Mouse (Mus musculus) embryonic facial prominence, embryonic 13.5 days (tissue): ENCODE data around the gene Med9. TPM values are rescaled to one million over a fixed set of nuclear protein-coding genes. Genes with fewer than 3 reads are reported as not detected.
A peak's percentile ranks its signal among the peaks of the same experiment; 100 is the strongest.
"Not testable (repeated sequence)": the region's sequence is repeated elsewhere in the genome, so short reads cannot be mapped to it uniquely, and the experiment has no call there.

Source experiments
- ATAC-seq: fragments of 200-750 bp; cut with Nextera tagmentation; 2 replicates; pipeline ENCODE4 v1.8.0; 2017; ENCODE audit warnings: low read depth; ENCODE audit not compliant: insufficient number of reproducible peaks, insufficient read depth, low FRiP score, low TSS enrichment
- H3K27ac ChIP-seq: fragments of 300-500 bp; sonication (generic); 2 replicates; pipeline ENCODE4 v1.5.1; 2015; ENCODE audit warnings: moderate library complexity, mild to moderate bottlenecking, inconsistent platforms
- H3K27me3 ChIP-seq: fragments of 300-500 bp; sonication (generic); 2 replicates; pipeline ENCODE4 v1.6.1; 2015; ENCODE audit warnings: mild to moderate bottlenecking, inconsistent platforms
- H3K36me3 ChIP-seq: fragments of 300-500 bp; sonication (generic); 2 replicates; pipeline ENCODE4 v1.6.1; 2015; ENCODE audit warnings: mild to moderate bottlenecking, inconsistent platforms
- H3K4me1 ChIP-seq: fragments of 300-500 bp; sonication (generic); 2 replicates; pipeline ENCODE4 v1.6.1; 2015; ENCODE audit warnings: inconsistent platforms
- H3K4me2 ChIP-seq: fragments of 300-500 bp; sonication (generic); 2 replicates; pipeline ENCODE4 v1.6.1; 2015; ENCODE audit warnings: moderate library complexity, mild to moderate bottlenecking, inconsistent platforms
- H3K4me3 ChIP-seq: fragments of 300-500 bp; sonication (generic); 2 replicates; pipeline ENCODE4 v1.5.1; 2015; ENCODE audit warnings: mild to moderate bottlenecking, inconsistent platforms
- H3K9ac ChIP-seq: fragments of 300-500 bp; sonication (generic); 2 replicates; pipeline ENCODE4 v1.6.1; 2015; ENCODE audit warnings: mild to moderate bottlenecking, inconsistent platforms
- H3K9me3 ChIP-seq: fragments of 300-500 bp; sonication (generic); 2 replicates; pipeline ENCODE4 v1.6.1; 2016; ENCODE audit warnings: inconsistent platforms
- WGBS: fragments of 180-500 bp; shearing (Covaris S2); methylation state at CpG from one replicate; pipeline ENCODE4 v1.1.7; 2015; ENCODE audit warnings: mixed read lengths; 5-methylcytosine and 5-hydroxymethylcytosine counted together
- polyA plus RNA-seq: library from polyadenylated mRNA; unstranded; fragments of >200 nt; fragmentation: Nextera tagmentation; extraction: Ambion mirVana; gene quantifications from 2 replicates; pipeline ENCODE4 v1.2.1, GENCODE M21; 2015

Gene Med9
- polyA plus RNA-seq, 1 experiment from 2014 or later, result 40.0 TPM

GRCm38 (mm10) chr11:59920331-59920730 lies 27.7 kb upstream of the Med9 start:
- Histone ChIP-seq H3K4me2 (no peak overlapping the region), H3K4me1 (no peaks in the 10 kb centered on the region), H3K9me3 (no peaks in the 10 kb centered on the region), H3K36me3 (no peaks in the 10 kb centered on the region), H3K27ac (no peak overlapping the region), H3K9ac (no peak overlapping the region), H3K27me3 (peaks cover 2% of the 10 kb centered on the region; the same call in 1 of the 2 replicates), H3K4me3 (no peak overlapping the region)
- ATAC-seq, result no peak
- WGBS, result 65% methylated on average over 5 of the region's 5 CpGs

DNA sequence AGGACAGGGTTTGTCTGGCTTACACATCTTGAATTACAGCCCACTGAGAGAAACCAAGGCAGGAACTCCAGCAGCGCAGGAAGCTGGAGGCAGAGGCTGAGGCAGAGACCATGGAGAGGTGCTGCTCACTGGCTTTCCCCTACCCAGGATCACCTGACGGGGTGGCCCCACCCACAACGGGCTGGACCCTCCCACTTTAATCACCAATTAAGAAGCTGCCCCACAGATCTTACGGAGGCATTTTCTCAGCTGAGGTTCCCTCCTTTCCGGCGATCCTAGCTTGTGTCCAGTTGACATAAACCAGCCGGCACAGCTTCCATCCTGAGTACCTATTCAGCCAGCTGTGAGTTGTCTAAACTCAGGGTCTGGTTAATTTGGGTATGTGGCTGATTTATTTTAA lies 26.7 kb upstream of the Med9 start:
- Histone ChIP-seq H3K4me2 (no peak overlapping the region), H3K9ac (no peak overlapping the region)

DNA sequence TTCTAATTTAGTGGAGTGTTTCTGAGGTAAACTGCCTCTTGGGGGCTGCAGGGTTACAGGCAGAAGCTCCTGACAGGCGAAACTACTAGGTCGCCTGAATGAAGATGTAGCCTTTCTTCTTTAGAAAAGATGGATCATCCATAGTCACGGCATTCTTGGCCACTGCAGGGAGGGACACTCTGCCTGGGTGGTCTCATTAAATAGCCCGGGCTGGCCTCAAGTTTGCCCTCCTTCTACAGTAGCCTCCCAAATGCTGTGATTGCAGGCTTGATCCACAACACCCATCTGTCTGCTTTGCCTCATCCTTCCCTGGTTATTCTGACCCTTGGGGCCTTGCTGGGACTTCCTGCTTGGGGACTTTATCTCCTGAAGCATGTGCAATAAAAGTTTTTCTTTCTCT lies 18.0 kb upstream of the Med9 start:
- WGBS, result 56% methylated on average over 4 of the region's 4 CpGs
- Histone ChIP-seq H3K36me3 (no peaks in the 10 kb centered on the region), H3K27me3 (peaks cover 10% of the 10 kb centered on the region; the same call in 1 of the 2 replicates), H3K4me2 (no peak overlapping the region), H3K4me1 (peaks cover 5% of the 10 kb centered on the region; the same call in 1 of the 2 replicates), H3K27ac (no peak overlapping the region), H3K9ac (no peak overlapping the region), H3K9me3 (no peaks in the 10 kb centered on the region), H3K4me3 (no peak overlapping the region)
- ATAC-seq, result no peak

More for the DNA sequence above, 26.7 kb upstream of the Med9 start:
- Histone ChIP-seq H3K4me1 (no peaks in the 10 kb centered on the region), H3K9me3 (no peaks in the 10 kb centered on the region), H3K27ac (no peak overlapping the region), H3K4me3 (no peak overlapping the region), H3K27me3 (no peaks in the 10 kb centered on the region), H3K36me3 (no peaks in the 10 kb centered on the region)
- WGBS, result 15% methylated on average over 7 of the region's 7 CpGs
- ATAC-seq, result no peak

DNA sequence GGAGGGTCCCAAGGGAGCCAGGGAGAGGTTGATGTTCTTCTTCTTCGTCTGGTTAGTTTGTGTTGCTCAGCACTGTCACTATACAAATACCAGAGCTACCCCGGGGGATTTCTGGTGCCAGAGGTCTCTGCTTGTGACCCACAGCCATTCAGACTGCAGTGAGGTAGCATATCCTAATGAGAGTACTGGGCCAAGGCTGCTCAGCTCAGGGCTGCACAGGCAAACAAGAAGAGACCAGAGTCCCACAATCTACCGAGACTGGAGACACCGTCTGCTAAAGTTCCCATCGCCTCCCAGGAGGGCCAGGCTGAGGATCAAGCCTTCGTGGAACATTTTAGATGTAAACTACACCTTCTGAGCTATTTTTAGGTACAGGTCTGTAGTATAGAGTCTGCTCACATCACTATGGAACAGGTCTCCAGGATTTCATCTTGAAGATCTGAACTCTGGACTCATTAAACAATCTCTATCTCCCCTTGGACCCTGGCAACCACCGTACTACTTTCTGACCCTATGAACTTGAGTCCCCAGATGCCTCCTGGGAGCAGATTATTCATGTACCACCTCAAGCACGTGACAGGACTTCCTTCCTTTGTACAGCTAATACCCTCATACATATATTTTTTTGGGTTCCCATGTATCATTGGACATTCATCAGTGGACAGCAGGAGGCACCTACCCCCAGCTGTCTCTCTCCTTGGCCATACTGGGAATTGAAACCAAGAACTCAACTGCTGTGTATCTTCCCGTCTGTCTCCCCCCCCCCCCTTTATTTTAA lies 15.3 kb upstream of the Med9 start:
- peaks cover 5% of the 10 kb centered on the region; the same call in 1 of the 2 replicates for H3K4me1 ChIP-seq
- no peaks in the 10 kb centered on the region for H3K36me3 ChIP-seq
- no peak overlapping the region for H3K4me3 ChIP-seq
- H3K9ac ChIP-seq, result no peak overlapping the region
- no peaks in the 10 kb centered on the region for H3K9me3 ChIP-seq
- 73% methylated on average over 9 of the region's 9 CpGs for WGBS
- peaks cover 13% of the 10 kb centered on the region; the same call in 1 of the 2 replicates for H3K27me3 ChIP-seq
- no peak for ATAC-seq
- H3K27ac ChIP-seq, result no peak overlapping the region
- H3K4me2 ChIP-seq, result no peak overlapping the region

GRCm38 (mm10) chr11:59933943-59934342 lies 14.1 kb upstream of the Med9 start:
- no peak overlapping the region for H3K27ac ChIP-seq
- H3K9me3 ChIP-seq, result no peaks in the 10 kb centered on the region
- no peaks in the 10 kb centered on the region for H3K36me3 ChIP-seq
- H3K9ac ChIP-seq, result peak overlapping the region; percentile 27; the same call in 1 of the 2 replicates
- ATAC-seq, result no peak
- H3K4me1 ChIP-seq, result peaks cover 5% of the 10 kb centered on the region; the same call in 1 of the 2 replicates
- 53% methylated on average over 12 of the region's 12 CpGs for WGBS
- no peak overlapping the region for H3K4me2 ChIP-seq
- H3K27me3 ChIP-seq, result peaks cover 13% of the 10 kb centered on the region; the same call in 1 of the 2 replicates
- H3K4me3 ChIP-seq, result no peak overlapping the region

DNA sequence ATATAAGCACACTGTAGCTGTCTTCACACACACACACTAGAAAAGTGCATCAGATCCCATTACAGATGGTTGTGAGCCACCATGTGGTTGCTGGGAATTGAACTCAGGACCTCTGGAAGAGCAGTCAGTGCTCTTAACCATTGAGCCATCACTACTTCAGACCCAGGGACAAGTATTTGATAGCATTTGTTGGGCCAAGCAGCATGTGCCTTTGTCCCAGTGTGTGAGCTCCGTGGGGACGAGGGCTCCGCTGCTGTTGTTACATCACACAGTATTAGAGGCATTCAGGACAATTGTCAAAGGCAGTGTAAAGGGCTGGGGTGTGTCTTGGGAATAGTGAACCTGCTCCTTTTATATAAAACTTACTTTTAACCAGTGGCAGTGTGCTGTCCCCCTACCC lies 11.0 kb upstream of the Med9 start:
- WGBS, result 81% methylated on average over 3 of the region's 3 CpGs
- H3K9ac ChIP-seq, result no peak overlapping the region
- H3K9me3 ChIP-seq, result no peaks in the 10 kb centered on the region
- H3K4me2 ChIP-seq, result no peak overlapping the region
- no peaks in the 10 kb centered on the region for H3K36me3 ChIP-seq
- H3K27ac ChIP-seq, result no peak overlapping the region
- H3K27me3 ChIP-seq, result peaks cover 5% of the 10 kb centered on the region; the same call in 1 of the 2 replicates
- H3K4me1 ChIP-seq, result peaks cover 5% of the 10 kb centered on the region; the same call in 1 of the 2 replicates
- H3K4me3 ChIP-seq, result no peak overlapping the region
- no peak for ATAC-seq

- ATAC-seq, result no peak
- Histone ChIP-seq H3K27me3 (peaks cover 4% of the 10 kb centered on the region), H3K9ac (no peak overlapping the region), H3K4me2 (no peak overlapping the region), H3K36me3 (no peaks in the 10 kb centered on the region), H3K4me1 (peaks cover 5% of the 10 kb centered on the region; the same call in 1 of the 2 replicates), H3K9me3 (no peaks in the 10 kb centered on the region), H3K27ac (no peak overlapping the region), H3K4me3 (no peak overlapping the region)
- 23% methylated on average over 2 of the region's 2 CpGs for WGBS
Observed at GRCm38 (mm10) chr11:59937615-59938014, 10.4 kb upstream of the Med9 start.

DNA sequence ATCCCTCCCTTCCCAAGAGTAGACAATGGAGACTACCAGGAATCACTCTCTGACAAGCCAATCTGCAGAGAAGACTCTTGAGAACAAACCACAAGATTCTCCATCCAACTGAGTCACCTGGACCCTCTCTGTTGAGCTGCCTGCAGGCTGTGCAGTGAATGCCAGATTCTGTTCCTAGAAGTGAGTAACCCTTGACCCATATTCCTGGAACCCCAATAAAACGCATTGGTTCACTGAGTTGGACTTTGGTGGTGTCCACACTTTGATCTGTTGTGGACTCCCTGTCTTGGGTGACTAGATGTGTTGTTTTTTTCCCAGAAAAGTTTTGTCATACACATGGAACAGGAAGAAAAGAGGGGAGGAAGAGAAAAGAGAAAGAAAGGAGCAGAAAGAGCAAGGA lies 8.2 kb upstream of the Med9 start:
- H3K4me3 ChIP-seq, result no peak overlapping the region
- no peak overlapping the region for H3K4me2 ChIP-seq
- H3K36me3 ChIP-seq, result no peaks in the 10 kb centered on the region
- H3K9ac ChIP-seq, result no peak overlapping the region
- WGBS, result 73% methylated on average over 1 of the region's 1 CpGs
- no peak for ATAC-seq
- H3K27ac ChIP-seq, result no peak overlapping the region
- peaks cover 7% of the 10 kb centered on the region for H3K27me3 ChIP-seq
- H3K4me1 ChIP-seq, result no peaks in the 10 kb centered on the region
- no peaks in the 10 kb centered on the region for H3K9me3 ChIP-seq

- H3K4me3 ChIP-seq, result no peak overlapping the region
- H3K9me3 ChIP-seq, result no peaks in the 10 kb centered on the region
- H3K36me3 ChIP-seq, result no peaks in the 10 kb centered on the region
- no peaks in the 10 kb centered on the region for H3K4me1 ChIP-seq
- H3K4me2 ChIP-seq, result no peak overlapping the region
- H3K27me3 ChIP-seq, result peaks cover 3% of the 10 kb centered on the region; the same call in 1 of the 2 replicates
- ATAC-seq, result no peak
- no peak overlapping the region for H3K9ac ChIP-seq
- WGBS, result 70% methylated on average over 3 of the region's 3 CpGs
- no peak overlapping the region for H3K27ac ChIP-seq
Observed at GRCm38 (mm10) chr11:59940645-59941044, 7.4 kb upstream of the Med9 start.

DNA sequence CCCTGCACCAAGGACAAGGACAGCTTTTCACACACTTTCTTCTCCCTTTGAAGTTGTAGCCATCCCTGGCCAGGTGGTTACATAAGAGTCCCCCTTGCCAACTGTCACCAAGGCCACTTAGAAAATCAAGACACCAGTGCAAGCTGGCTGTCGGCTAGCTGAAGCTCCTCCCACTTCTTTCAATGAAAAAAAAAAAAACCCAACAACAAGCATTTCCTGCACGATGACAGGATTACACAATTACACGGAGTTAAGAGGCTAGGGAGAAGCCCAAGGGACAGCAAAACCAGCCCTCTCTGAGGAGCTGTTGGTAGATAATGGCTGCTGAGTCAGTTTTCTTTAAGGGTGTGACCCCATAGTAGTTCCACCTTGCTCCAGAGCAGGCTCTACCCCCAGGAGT lies 6.6 kb upstream of the Med9 start:
- Histone ChIP-seq H3K9ac (no peak overlapping the region), H3K4me2 (no peak overlapping the region), H3K4me1 (no peaks in the 10 kb centered on the region), H3K4me3 (no peak overlapping the region), H3K9me3 (no peaks in the 10 kb centered on the region), H3K27ac (no peak overlapping the region), H3K27me3 (peaks cover 3% of the 10 kb centered on the region; the same call in 1 of the 2 replicates), H3K36me3 (no peaks in the 10 kb centered on the region)
- ATAC-seq, result no peak
- WGBS, result 16% methylated on average over 3 of the region's 3 CpGs

- not testable (repeated sequence) for H3K4me3 ChIP-seq, ATAC-seq, H3K9me3 ChIP-seq, H3K36me3 ChIP-seq, H3K9ac ChIP-seq, H3K4me2 ChIP-seq, H3K27me3 ChIP-seq, H3K27ac ChIP-seq
- 81% methylated on average over 10 of the region's 10 CpGs for WGBS
- peaks cover 20% of the 10 kb centered on the region for H3K4me1 ChIP-seq
Observed at GRCm38 (mm10) chr11:59944855-59945254, 3.2 kb upstream of the Med9 start.

- H3K27me3 ChIP-seq, result no peaks in the 10 kb centered on the region
- peak overlapping the region; percentile 83 for H3K4me2 ChIP-seq
- peaks cover 22% of the 10 kb centered on the region for H3K4me1 ChIP-seq
- no peaks in the 10 kb centered on the region for H3K36me3 ChIP-seq
- ATAC-seq, result no peak
- WGBS, result 3% methylated on average over 16 of the region's 16 CpGs
- peak overlapping the region; percentile 98 for H3K4me3 ChIP-seq
- peak overlapping the region; percentile 98 for H3K9ac ChIP-seq
- H3K27ac ChIP-seq, result peak overlapping the region; percentile 76
- no peaks in the 10 kb centered on the region for H3K9me3 ChIP-seq
Observed at GRCm38 (mm10) chr11:59948401-59948767, 378 bp downstream of the Med9 start.
